Comparison of ENCODE assay signal across 8 mouse cellular contexts in the genomic region with DNA sequence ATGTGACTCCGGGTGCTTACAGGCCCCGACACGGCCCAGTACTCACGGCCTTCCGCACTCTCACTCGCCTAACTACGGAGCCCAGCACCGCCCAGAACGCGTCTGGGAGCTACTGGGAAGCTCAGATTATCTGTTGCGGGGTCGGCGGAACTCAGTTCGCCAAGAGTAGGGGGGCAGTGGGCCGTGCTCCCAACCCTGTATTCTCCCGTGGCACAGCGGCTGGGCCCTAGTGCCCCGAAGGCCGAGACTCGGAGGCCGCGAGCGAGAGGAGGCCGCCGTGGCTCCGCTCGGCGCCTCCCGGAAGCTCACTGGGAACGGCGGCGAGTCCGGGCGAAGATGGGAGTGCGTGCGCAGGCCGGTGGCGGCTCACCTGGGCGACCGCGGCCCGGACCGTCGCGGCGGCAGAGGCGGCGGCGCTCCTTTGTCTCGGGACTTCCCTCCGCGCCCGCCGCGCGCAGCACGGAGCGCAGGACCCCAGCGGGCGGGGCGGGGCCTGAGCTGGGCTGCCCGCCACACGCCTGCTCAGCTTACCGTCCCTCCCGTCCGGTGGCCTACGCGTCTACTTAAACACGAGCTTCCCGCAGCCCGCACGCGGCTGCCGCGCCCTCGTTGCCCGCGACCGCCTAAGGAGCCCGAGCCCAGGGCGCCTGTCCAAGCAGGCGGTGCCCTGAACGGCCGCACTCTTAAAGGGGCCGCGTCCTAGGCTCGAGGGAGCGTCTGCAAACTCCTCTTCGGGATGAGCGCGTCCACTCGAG. TPM values are rescaled to one million over a fixed set of nuclear protein-coding genes. Genes with fewer than 3 reads are reported as not detected.
DNase-seq lines count a peak whose midpoint lies in the region; ATAC-seq and TF ChIP-seq lines count a peak whose summit lies in the region.

No protein-coding gene starts in this region.

- H3K36me3 ChIP-seq in ES-E14 (ENCODE audit: control insufficient read depth, insufficient read depth, low read length, poor library complexity, severe bottlenecking) = peaks cover 21% of the 10 kb centered on the region
- H3K36me3 ChIP-seq in forebrain, embryonic 10.5 days (replicated peaks) = peaks cover 38% of the 10 kb centered on the region
- H3K36me3 ChIP-seq in lung, embryonic 15.5 days = peaks cover 16% of the 10 kb centered on the region

- H3K9me3 ChIP-seq in ES-E14 (ENCODE audit: control insufficient read depth, insufficient read depth, low read depth, low read length) = no peaks in the 10 kb centered on the region
- H3K9me3 ChIP-seq in forebrain, embryonic 10.5 days = no peaks in the 10 kb centered on the region
- no peaks in the 10 kb centered on the region for H3K9me3 ChIP-seq in lung, embryonic 15.5 days

- under 1% methylated on average over 90 of the region's 92 CpGs for WGBS in forebrain, embryonic 10.5 days
- WGBS in lung, embryonic 15.5 days = under 1% methylated on average over 92 of the region's 92 CpGs

- in situ Hi-C loops in ES-E14 (cut with MboI; ENCODE audit: low sequenced_read_pairs in 2 of 2, unreplicated experiment in 2 of 2) = no loop called here

- H3K4me2 ChIP-seq in lung, embryonic 15.5 days = peak overlapping the region; percentile 89

- H3K4me1 ChIP-seq in ES-E14 (ENCODE audit: control insufficient read depth in 2 of 2, insufficient read depth in 2 of 2, low read length in 2 of 2, poor library complexity in 1 of 2) = peaks cover 0 to 14% of the 10 kb centered on the region in 2 experiments; a peak in 1 of 4 replicates
- peaks cover 6% of the 10 kb centered on the region for H3K4me1 ChIP-seq in brown adipose tissue, adult 24 weeks (ENCODE audit: control insufficient read depth, insufficient read depth, insufficient read length, low read length)
- peaks cover 40% of the 10 kb centered on the region for H3K4me1 ChIP-seq in forebrain, embryonic 10.5 days
- H3K4me1 ChIP-seq in lung, embryonic 15.5 days = peaks cover 31% of the 10 kb centered on the region

- H3K27me3 ChIP-seq in forebrain, embryonic 10.5 days (ENCODE audit: poor library complexity, severe bottlenecking) = no peaks in the 10 kb centered on the region
- no peaks in the 10 kb centered on the region for H3K27me3 ChIP-seq in lung, embryonic 15.5 days

- DNase-seq in ES-E14 (ENCODE audit: low read depth, low spot score) = peak; percentile 55
- DNase-seq in forebrain, embryonic 10.5 days (ENCODE audit: extremely low spot score, low spot score) = peak; percentile 91
- peak; percentile 91 for DNase-seq in layer of hippocampus, adult 9-11 months
- DNase-seq in thymus, postnatal 10 days (ENCODE audit: low spot score in 2 of 2) = peak; percentile 77

- H3K4me3 ChIP-seq in ES-E14 (ENCODE audit: insufficient read depth in 1 of 2, low read depth in 1 of 2, low read length in 2 of 2, poor library complexity in 1 of 2, severe bottlenecking in 1 of 2) = peak overlapping the region; percentile 87 to 94
- H3K4me3 ChIP-seq in brown adipose tissue, adult 24 weeks (ENCODE audit: insufficient read depth, low read depth, low read length) = peak overlapping the region; percentile 91
- H3K4me3 ChIP-seq in forebrain, embryonic 10.5 days = peak overlapping the region; percentile 71
- peak overlapping the region; percentile 79 for H3K4me3 ChIP-seq in lung, embryonic 15.5 days

- ATAC-seq in hematopoietic stem cell, adult 5-6 weeks (replicated peaks in 1 of 2; ENCODE audit: insufficient read depth in 1 of 2, low FRiP score in 2 of 2, low TSS enrichment in 1 of 2, low read depth in 1 of 2, poor library complexity in 2 of 2, severe bottlenecking in 2 of 2) = peak; percentile 63
- ATAC-seq in lung, embryonic 15.5 days (ENCODE audit: borderline replicate concordance, extremely low read depth, low FRiP score, low TSS enrichment) = peak; percentile 91
- ATAC-seq in neutrophil, adult 5-6 weeks (ENCODE audit: extremely low read depth, insufficient number of reproducible peaks, low FRiP score, poor library complexity, severe bottlenecking) = peak; percentile 54

- H3K9ac ChIP-seq in ES-E14 (ENCODE audit: insufficient read depth, low read depth, low read length, poor library complexity, severe bottlenecking) = peak overlapping the region; percentile 96
- H3K9ac ChIP-seq in lung, embryonic 15.5 days = peak overlapping the region; percentile 98

- peak overlapping the region; percentile 97 for H3K27ac ChIP-seq in ES-E14 (ENCODE audit: insufficient read depth, low read depth, low read length, poor library complexity, severe bottlenecking)
- H3K27ac ChIP-seq in brown adipose tissue, adult 24 weeks (replicated peaks; ENCODE audit: low read depth, low read length) = peak overlapping the region; percentile 99
- H3K27ac ChIP-seq in forebrain, embryonic 10.5 days = peak overlapping the region; percentile 100
- peak overlapping the region; percentile 97 for H3K27ac ChIP-seq in lung, embryonic 15.5 days

TF ChIP-seq in ES-E14, 5 proteins besides CTCF, POLR2A, EP300 and RAD21:
- TF ChIP-seq MAFK (IDR thresholded peaks at IDR 0.05; ENCODE audit: insufficient read depth, low read depth, low read length) (0 out of 2 replicates have a peak, but pooled peaks have one; percentile 21), ZNF384 (IDR thresholded peaks at IDR 0.05; ENCODE audit: low read depth, low read length) (0 out of 2 replicates have a peak, but pooled peaks have one; percentile 8), HCFC1 (IDR thresholded peaks at IDR 0.05; ENCODE audit: borderline replicate concordance, insufficient read depth, low read length) (peak; percentile 77), ZC3H11A (IDR thresholded peaks at IDR 0.05; ENCODE audit: borderline replicate concordance, low read depth, low read length) (no peak)

RNA-seq across cellular contexts. Expression of a gene that starts 1.3 kb away (rescaled TPM):
- total RNA-seq in ES-E14 (2012; rRNA removed) = 427 and 443 TPM in 2 replicates
- polyA plus RNA-seq in brown adipose tissue, adult 24 weeks (2012; ENCODE audit: insufficient read depth, insufficient read length, missing spikeins) = 56.0 and 66.5 TPM in 2 replicates
- polyA plus RNA-seq in forebrain, embryonic 10.5 days (2016; fragmentation: Nextera tagmentation; extraction: Ambion mirVana) = 919 and 925 TPM in 2 replicates
- total RNA-seq in hematopoietic stem cell, adult 5-6 weeks (2017) = 371 and 385 TPM in 2 replicates
- 698 TPM in 2 replicates for polyA plus RNA-seq in lung, embryonic 15.5 days (2015; fragmentation: Nextera tagmentation; extraction: Ambion mirVana)
- total RNA-seq in neutrophil, adult 5-6 weeks (2017) = 303 and 329 TPM in 2 replicates

RNA-seq across cellular contexts. Expression of a gene that starts 17.0 kb away (rescaled TPM):
- 1.4 and 1.9 TPM in 2 replicates for total RNA-seq in ES-E14 (2012; rRNA removed)
- polyA plus RNA-seq in brown adipose tissue, adult 24 weeks (2012; ENCODE audit: insufficient read depth, insufficient read length, missing spikeins) = 1.1 and 2.9 TPM in 2 replicates
- polyA plus RNA-seq in forebrain, embryonic 10.5 days (2016; fragmentation: Nextera tagmentation; extraction: Ambion mirVana) = 0.53 and 0.59 TPM in 2 replicates
- total RNA-seq in hematopoietic stem cell, adult 5-6 weeks (2017) = 1.3 and 1.8 TPM in 2 replicates
- 0.91 and 1.2 TPM in 2 replicates for polyA plus RNA-seq in lung, embryonic 15.5 days (2015; fragmentation: Nextera tagmentation; extraction: Ambion mirVana)
- total RNA-seq in neutrophil, adult 5-6 weeks (2017) = 5.4 and 7.8 TPM in 2 replicates

RNA-seq across cellular contexts. Expression of a gene that starts 25.1 kb away (rescaled TPM):
- total RNA-seq in ES-E14 (2012; rRNA removed) = not detected in 2 replicates
- polyA plus RNA-seq in brown adipose tissue, adult 24 weeks (2012; ENCODE audit: insufficient read depth, insufficient read length, missing spikeins) = not detected in 2 replicates
- polyA plus RNA-seq in forebrain, embryonic 10.5 days (2016; fragmentation: Nextera tagmentation; extraction: Ambion mirVana) = not detected in 2 replicates
- total RNA-seq in hematopoietic stem cell, adult 5-6 weeks (2017) = 10.8 and 48.7 TPM in 2 replicates
- polyA plus RNA-seq in lung, embryonic 15.5 days (2015; fragmentation: Nextera tagmentation; extraction: Ambion mirVana) = 0.80 and 1.3 TPM in 2 replicates
- total RNA-seq in neutrophil, adult 5-6 weeks (2017) = 0.58 TPM in 1 of 2 replicates, not detected in the other

RNA-seq across cellular contexts. Expression of a gene that starts 33.2 kb away (rescaled TPM):
- 32.3 and 34.9 TPM in 2 replicates for total RNA-seq in ES-E14 (2012; rRNA removed)
- polyA plus RNA-seq in brown adipose tissue, adult 24 weeks (2012; ENCODE audit: insufficient read depth, insufficient read length, missing spikeins) = 9.9 and 13.1 TPM in 2 replicates
- polyA plus RNA-seq in forebrain, embryonic 10.5 days (2016; fragmentation: Nextera tagmentation; extraction: Ambion mirVana) = 70.2 and 76.1 TPM in 2 replicates
- total RNA-seq in hematopoietic stem cell, adult 5-6 weeks (2017) = 29.1 and 29.9 TPM in 2 replicates
- polyA plus RNA-seq in lung, embryonic 15.5 days (2015; fragmentation: Nextera tagmentation; extraction: Ambion mirVana) = 45.9 and 46.4 TPM in 2 replicates
- 19.8 and 20.5 TPM in 2 replicates for total RNA-seq in neutrophil, adult 5-6 weeks (2017)

RNA-seq across cellular contexts. Expression of a gene that starts 33.2 kb away (rescaled TPM):
- total RNA-seq in ES-E14 (2012; rRNA removed) = 17.3 and 28.5 TPM in 2 replicates
- polyA plus RNA-seq in brown adipose tissue, adult 24 weeks (2012; ENCODE audit: insufficient read depth, insufficient read length, missing spikeins) = 27.6 and 32.7 TPM in 2 replicates
- polyA plus RNA-seq in forebrain, embryonic 10.5 days (2016; fragmentation: Nextera tagmentation; extraction: Ambion mirVana) = 57.2 and 60.0 TPM in 2 replicates
- 16.6 and 21.9 TPM in 2 replicates for total RNA-seq in hematopoietic stem cell, adult 5-6 weeks (2017)
- polyA plus RNA-seq in lung, embryonic 15.5 days (2015; fragmentation: Nextera tagmentation; extraction: Ambion mirVana) = 43.3 and 47.2 TPM in 2 replicates
- 14.4 and 19.4 TPM in 2 replicates for total RNA-seq in neutrophil, adult 5-6 weeks (2017)

Comparison
In these comparisons a context has a peak if more than half of its experiments do, and no peak if none do; other contexts are left out.
1. Peak in every context shown above with its lines: DNase-seq, ATAC-seq, H3K4me3 ChIP-seq and H3K27ac ChIP-seq.